Mouse (Mus musculus): Measurements from ENCODE around the gene Fars2.
"Not testable (repeated sequence)": the region's sequence is repeated elsewhere in the genome, so short reads cannot be mapped to it uniquely, and the experiment has no call there.

The Fars2 gene

DNA sequence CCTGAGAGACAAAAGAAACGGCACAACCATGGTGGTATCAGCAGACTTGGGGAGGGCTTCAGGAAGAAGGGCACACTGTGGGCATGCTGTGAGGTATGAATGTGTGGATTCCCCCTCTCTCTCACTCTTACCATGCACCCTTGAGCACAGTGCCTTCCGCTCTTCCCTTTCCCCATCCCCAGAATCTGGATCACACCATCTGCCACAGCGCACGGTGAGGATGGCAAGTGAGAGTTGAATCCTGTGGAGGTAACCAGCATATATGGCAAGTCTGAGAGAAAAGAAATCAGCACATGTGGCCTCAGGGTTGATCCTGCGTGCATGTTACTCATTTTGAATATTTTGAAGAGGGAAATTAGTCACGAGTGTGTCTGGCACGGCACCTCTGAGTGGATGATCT, 274.7 kb downstream of the Fars2 start:
- peak; percentile 34 for DNase-seq

DNA sequence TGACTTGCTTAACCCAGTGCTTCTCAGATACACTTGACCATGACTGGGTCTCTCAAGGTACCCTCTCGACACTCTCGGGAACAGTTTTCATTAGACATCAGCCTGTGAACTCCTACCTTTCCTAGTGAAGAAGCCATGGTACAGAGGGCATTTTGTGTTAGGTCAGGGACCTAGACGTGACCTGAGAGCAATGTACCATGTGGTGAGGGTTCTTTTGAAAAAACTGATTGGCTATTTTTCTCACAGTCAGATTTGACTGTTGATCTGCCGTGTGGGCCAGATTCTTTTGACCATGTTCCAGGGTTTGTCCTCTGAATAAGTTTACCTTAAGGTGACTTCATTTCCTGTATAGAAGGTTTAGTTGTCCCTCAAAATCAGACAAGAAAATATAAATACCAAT, 275.5 kb downstream of the Fars2 start:
- DNase-seq: no peak

DNA sequence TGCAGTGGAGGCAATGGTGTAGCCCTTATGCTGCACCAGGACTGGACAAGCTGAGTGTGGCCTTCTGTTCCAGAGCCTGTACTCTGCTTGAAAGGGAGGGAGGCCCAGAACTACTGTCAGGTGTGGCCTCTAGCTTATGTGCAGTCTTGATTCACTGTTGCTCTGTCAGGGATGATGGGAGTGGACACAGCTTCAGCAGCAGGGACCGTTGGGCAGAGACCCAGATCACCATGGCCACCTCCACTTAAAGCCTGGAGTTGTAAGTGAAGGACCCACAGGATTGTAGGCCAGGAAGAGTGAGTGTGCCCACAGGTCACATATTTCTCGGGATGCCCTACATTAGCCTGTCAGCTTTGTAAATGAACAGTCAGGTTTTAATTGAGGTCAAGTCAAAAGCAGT, 283.8 kb downstream of the Fars2 start:
- DNase-seq: no peak

DNA sequence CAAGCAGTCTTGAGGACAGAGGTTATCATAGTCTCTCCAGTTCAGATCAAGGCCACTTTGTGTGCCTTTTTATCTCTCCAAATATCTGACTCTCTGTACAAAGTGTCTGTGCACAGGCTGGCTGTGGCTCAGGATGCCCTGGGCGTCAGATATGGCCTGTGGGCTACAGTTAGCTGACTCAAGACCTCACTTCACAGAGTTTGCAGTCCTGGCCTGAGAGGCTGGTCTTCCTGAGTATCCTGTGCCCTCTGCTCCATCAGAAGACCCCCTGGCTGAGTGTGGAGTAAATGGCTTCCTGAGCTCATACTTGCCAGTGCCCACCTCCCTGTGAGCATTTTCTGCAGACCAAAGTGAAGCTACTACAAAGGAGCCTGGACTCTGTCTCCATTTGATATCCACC, 296.1 kb downstream of the Fars2 start:
- DNase-seq: no peak

DNA sequence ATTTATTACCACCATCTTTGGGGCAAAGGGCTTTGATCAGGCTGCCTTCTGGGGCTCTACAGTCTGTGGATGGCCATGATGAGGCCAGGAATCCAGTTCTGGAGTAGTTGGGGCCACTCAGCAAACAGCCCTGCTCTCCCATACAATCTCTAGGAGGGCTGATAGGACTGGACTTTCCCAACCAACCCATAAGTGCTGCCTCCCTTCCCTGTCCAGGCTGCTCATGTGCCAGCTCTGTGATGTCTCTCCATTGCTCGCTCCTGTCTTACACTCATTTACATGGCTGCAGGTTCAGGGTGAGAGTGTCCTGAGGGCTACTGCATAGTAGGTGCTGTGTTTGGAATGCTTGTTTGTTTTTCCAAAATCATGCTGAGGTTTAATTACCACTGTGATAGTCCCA, 298.0 kb downstream of the Fars2 start:
- DNase-seq: no peak

DNA sequence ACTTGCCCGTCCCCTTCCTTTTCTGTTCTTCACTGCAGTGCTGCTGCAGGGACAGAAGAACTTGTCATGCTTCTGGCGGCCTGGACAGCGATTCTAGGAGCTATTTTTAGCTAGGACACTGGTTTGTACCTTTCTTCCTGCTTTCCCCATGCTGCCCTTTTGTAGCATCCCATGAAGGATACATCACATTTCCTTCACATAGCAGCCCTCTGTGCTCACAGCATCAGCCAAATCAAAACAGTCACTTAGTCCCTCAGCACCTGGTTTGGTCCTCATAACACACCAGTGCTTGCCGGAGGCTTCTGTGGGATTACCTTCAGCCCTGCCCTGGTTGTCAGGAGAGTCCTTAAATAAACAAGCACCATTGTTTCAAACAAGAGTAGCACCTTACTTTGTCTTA, 299.3 kb downstream of the Fars2 start:
- DNase-seq: no peak

DNA sequence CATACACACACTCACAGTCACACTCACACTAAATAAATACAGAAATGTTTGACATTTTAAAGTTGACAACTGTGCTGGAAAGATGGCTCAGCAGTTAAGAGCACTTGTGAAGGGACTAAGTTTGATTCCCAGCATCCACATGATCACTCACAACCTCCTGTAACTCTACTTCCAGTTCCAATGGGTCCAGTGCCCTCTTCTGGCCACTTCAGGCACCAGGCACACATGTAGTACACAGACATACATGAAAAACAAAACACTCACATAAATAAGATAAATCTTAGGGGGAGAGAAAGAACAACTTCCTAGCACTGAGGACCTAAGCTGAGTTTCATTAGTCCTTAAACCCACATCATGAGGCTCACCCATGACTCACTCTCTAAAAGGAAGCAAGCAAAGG, 302.1 kb downstream of the Fars2 start:
- no peak for DNase-seq

DNA sequence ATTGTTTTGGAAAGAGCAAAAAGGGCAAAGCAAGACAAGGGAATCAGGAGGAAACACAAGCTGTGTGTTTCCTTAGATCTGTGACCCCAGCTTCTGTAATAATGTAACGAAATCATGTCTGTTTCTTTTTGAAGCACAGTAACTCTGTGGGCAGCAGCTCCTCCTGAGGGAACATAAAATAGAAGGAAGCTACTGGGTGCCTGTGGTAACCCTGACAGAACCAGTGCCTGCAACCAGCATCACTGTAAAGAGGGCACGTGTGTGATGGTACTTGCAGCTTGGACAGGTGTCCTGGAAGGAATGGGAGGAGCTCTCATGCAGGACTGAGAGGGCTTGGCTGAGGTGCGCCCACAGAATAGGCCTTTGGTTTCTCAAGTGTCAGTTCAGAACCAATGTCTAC, 305.2 kb downstream of the Fars2 start:
- DNase-seq: no peak

DNA sequence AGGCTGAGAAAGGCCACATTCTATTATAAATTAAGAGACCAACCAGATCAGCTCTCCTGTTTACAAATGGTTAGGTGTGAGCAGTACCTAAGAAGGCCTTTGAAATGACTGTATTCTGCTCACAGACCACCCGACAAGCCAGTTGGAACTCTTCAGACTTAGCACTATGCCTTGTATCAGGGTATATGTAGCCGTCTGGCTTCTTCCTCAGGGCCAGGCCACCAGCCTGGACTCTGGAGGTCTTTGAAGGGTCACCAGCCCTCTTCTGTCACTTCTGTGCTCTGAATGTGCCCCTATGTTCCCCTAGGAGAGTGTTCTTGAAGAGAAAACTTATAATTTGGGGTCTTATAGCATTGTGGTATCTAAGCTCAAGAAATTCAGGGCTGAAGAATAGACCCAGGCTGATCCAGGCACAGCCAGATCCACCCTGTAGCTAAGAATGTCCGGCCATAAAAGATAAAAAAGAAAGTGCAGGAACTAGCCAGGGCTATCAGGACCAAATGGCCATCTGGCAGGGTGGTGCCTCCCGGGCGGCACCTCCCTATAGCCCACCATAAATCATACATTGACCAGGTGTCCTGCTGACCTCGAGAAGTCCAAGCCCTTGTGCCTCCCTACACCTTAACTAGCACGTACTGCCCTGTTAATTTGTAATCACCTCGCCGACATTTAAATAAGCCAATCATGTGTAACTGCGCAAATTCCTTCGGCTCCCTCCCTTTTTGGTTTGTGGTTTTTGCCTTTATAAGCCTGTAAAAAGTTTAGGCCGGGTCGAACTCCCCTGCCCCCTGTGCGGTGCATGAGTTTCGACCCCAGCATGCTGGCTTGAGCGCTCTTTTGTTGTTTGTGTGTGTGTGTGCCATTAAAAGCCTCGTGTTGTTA, 308.9 kb downstream of the Fars2 start:
- not testable (repeated sequence) for DNase-seq

DNA sequence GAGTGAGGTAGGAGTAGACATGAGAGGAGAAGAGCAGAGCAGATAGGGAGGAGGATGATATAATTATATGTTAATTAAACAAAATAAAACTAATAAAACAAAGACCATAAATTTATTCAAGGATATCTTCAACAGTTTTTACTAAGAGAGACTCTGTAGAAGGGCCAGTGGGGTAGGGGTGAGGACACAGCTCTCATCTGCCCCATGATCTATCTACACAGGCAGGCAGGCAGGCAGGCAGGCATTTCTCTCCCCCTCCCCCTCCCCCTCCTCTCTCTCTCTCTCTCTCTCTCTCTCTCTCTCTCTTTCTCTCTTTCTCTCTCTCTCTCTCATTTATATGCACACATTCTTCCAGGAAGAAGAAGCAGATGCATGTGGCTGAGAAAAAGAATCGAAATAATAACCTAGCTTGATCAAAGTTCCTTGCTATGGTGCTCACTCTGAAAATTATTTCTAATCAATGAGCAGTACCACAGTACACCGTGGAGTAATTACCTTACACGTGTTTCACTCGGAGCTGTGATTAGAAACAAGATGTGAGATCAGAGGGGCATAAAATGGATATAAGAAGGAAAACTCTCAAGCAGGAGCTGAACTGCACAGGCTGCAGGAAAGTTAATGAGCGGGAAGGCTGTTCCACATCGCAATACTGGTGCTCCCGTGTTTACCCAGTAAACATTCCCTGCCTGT, 312.4 kb downstream of the Fars2 start:
- DNase-seq: no peak

DNA sequence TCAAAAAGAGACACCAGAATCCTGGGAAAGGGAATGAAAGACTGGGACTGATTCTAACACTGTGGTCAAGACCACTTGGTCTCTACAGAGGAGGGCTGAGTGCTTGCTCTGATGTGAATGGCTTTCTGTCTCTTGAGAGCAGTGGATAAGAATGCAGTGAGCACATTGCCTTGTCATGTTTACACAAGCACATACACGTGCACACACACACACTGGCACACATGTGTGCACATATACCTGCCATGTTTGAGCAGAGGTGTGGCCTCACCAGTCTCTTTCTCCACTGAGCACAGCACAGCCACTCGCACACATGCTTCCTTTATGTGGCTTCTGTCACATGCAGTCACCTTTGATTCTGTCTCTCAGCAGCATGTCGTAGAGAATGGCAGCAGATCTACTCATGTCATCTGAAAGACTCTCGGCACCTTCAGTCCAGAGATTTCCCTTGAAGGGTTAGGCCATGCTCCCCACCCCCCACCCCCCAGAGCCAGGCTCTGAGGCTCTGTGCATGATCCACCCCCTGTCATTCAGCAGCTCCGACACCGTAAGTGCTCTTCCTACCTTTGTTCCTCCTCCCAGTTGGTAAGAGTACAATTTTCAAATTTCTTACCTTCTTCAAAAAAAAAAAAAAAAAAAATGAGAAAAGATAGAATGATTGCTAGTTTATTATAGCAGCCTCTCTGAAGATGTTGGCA, 313.4 kb downstream of the Fars2 start:
- no peak for DNase-seq

DNA sequence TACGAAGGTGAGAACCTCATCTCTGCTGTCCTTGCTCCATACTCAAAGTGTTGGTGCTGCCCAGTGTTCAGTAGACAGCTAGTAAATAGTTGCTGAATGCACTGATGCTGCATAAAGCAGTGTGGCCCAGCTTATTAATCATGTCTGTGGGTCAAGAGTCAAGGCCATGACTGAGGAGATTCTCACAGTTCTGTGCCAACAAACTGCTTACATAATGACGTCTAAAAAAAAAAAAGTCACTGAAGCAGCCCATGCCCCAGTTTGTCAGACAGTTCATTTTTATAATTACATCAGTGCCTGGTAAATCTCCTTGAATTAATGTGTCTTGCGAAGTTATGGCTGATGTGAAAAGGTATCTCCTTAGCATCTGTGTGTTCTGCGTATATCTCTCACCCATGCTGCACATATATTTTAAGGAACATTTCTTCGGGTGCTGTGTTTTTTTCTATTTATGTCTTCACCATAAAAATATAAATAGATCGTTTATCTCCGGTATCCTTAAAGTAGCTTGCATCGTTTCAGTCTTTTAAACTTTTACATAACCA, 314.8 kb downstream of the Fars2 start:
- no peak for DNase-seq

DNA sequence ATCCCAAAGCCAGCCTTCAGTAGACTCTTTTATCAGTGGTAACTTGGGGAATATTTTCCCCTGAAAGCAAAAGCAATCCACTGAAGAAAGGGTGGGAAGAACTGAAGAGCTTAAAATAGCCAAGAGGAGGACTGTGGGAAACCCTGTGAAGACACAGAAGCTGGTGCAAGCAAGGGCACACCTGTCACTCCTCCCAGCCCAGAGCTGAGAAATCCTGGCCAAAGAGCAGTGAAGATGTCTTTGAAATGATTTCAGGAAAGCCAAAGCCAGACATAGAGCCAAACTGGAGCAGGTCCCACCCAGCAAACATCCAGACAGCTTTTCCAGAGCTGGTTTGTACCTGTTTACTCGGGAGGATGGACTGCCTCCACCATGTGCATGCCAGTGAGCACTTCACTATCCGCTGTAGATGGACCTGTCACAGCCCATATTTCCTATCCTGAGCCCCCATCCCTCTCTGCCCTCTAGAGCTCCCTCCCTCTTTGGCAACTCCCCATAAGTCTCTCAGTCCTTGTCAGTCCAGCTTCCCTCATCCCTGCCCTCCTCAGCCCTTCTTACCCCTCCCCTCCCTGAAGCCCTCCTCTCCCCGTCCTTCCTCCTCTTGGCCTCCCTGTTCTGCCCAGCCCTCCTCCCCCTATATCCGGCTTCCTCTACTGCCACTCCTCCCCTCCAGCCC, 327.7 kb downstream of the Fars2 start:
- DNase-seq: no peak

DNA sequence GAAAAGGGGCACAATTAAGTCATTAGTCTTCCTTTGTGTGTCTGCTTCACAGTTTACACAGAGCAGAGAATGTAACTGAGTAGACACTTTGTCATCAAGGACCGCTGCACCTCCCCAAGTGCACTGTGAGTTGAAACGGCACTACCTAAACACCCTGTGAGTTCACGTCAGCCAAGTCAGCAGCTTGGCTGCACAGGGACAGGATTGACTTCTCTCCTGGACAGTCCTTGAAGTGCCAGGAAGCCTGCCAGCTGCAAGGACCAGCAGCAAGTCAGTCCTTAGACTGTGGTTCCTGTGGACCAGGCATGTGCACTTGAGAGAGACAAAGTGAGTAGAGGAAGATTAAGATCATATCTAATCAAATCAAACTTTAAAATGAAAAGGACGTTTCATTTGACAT, 330.7 kb downstream of the Fars2 start:
- no peak for DNase-seq

DNA sequence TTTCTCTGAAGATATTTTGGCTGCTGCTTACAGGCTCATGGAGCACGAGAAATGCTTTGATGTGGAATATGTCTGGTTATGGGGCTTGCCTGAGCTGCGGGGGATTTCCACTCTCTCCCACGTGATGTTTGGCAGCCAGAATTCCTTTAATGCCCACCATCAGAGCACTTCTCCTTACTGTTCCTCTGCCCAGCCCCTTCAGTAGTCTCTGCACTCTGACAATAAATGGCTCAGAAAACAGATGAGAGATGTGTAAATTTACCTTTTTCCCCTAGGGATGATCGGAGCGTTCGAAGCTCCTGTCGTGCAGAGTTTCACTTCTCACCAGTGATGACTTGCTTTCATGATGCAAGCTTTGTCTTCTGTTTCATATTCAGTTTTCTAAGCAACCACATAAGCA, 331.4 kb downstream of the Fars2 start:
- no peak for DNase-seq

DNA sequence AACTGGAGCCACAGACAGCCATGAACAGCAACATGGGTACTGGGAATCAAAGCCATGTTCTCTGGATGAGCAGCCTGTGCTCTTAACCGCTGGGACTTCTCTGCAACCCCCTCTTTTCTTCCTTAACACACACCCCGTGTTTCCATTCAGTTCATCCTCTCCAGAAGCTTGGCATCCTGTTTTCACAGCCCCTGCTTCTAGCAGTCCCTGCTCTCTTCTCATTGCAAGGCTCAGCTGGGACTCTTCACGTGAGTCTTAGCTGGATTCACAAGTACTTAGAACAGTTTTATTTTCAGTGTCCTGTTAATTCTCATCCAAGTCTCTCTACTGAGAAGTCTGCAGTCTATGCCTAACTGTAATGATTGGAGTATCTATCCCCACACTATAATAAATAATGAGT, 334.2 kb downstream of the Fars2 start:
- DNase-seq: no peak

DNA sequence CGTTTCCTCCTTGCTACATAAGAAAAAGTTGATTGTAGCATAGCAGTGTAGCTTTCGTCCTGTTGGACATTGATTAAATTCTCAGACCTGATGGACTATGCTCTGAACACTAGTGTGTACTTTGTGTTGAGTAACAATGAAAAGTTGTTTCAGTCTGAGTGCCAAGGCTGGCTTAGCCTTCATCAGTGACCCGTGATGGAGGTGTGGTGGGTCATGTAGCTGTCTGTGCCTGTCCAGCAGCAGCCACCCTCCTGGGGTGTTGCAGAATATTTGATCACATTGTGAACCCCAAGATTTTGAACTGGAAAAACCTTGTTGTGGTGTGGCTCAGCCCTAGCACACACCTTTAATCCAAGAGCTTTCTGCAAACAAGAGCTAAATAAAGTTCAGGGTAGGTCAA, 343.3 kb downstream of the Fars2 start:
- no peak for DNase-seq

DNA sequence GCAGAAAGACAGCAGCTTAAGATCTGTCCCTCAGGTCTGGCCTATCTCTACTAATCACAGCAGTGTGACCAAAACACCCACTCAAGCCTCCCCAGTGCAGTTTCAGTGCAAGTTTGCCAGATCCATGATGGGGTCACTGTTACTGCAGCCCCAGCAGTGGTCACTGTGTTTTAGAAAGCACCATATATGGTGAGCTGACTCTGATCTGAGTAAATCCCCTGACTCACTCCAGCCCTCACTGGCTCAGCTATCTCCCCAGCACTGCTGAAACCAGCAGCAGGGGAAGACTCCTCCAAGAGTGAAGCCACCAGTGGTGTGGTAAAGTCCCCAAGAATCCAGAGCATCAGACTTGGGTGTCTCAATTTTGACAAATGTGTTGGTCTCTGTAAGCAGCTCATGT, 346.5 kb downstream of the Fars2 start:
- no peak for DNase-seq

DNA sequence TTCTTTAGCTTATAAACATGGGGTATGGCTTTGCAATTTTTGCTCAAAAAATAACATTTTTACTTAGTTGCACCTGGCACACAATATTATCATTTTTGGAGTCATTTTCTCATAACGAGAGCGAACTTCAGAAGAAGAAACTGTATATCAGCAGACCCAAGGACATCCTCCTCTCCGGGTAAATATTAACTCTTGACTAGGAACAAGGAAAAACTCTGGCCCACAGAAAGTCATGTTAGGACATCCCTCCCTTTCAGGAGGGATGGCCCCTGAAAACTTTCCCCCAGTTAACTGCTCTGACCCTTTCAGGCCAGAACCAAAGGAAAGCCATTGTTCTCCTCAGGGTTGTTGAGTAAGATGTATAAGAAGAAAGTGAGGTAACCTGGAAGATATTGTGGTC, 348.9 kb downstream of the Fars2 start:
- not testable (repeated sequence) for DNase-seq

DNA sequence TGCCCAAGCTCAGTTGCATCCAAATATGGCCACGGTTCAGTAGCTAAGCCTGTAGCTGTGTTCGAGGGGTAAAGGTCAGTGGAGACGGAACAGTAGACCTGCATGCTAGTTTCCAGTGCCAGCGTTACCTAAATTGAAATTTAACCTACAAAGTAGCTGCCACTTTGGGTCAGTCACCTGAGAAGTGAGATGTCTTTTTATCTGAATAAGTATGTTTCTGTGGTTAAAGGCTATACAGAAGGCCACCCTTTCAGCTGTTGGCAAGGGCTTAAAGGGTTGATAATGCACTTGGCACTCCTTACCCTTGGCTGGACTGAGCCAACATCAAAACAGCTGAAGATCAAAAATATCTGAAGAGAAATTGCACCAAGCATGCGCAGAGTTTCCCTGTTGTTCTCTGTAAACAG, 349.3 kb downstream of the Fars2 start:
- no peak for DNase-seq

DNA sequence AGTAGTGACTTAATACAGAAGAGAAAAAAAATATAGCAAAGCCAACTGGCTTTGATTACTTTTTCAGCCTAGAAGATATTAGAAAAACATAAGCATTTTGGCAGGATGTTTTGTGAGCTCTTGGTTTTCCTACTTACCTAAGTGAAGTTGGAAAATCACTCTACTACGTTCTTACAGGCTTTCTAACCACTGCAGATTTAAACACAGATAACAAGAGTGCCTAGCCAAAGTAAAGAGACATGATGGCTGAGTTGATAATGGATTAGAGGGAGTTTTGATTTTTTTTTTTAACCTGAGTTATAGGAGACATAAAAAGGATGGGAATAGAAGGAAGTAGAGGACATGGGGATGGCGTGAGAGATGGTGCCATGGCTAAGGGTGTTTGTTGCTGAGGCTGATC, 350.6 kb downstream of the Fars2 start:
- no peak for DNase-seq

DNA sequence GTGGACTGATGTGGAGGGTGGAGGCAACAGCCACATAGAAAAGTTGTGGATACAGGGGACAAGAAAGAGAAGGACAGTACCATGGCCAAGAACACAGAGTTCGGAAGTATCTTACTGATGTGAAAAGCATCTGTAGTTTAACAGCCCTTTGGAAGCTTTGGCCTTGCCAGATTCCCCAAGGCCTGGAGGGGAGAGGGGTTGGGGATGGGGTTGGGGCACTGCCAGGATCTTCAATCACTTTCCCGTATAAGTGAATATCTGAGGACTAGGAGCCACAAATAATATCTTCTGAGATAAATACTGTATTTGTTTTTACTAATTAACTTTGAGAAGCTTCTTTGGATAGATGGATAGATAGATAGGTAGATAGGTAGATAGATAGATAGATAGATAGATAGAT, 351.8 kb downstream of the Fars2 start:
- DNase-seq: no peak
